Mouse (Mus musculus) forelimb bud, embryonic 11.5 days (tissue): ENCODE data around the gene Krt71.

Experiments
- DNase-seq: peaks from one replicate; pipeline ENCODE4 v3.0.0-alpha.2; 2012; ENCODE audit warnings: low read depth, low spot score

Gene Krt71

GRCm38 (mm10) chr15:101688161-101688560 lies 54.7 kb downstream of the Krt71 start:
- no peak for DNase-seq
